Mouse (Mus musculus): Measurements from ENCODE around the gene Sema4b.

Gene Sema4b

DNA sequence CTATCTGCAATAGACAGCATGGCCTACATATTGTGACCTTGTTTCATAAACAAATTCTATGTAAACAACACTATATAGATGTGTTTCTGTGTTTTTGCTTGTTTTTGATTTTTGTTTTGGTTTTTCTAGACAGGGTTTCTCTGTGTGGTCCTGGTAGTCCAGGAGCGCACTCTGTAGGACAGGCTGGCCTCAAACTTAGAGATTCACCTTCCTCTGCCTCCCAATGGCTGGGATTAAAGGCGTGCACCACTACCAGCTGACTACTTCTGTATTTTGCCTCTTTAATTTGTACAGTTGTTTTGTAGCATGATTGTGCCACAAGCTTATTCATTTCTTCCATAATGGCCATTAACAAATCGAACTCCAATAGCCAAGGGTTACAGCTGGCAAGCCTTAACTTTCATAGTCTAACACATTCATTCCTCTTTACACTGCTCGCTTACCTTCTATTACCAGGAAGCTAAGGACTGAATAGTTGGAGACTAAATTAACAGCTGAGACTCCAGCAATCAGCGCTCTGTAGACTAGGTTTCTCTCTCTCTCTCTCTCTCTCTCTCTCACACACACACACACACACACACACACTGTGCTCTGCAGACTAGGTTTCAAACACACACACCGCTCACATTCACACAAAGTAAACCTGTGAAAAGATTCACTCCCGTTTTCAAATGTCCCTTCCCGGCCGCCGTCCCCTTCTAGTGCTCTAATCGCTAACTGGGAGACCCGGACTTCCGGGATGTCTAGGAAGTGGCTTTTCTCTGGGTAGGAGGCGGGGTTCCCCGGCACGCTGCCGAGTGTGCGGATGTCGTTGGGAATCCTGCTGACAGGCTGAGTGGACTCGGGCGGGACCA, 82.5 kb downstream of the Sema4b start, which contains the start of gene Vps33b:
Vps33b (plus strand) TSS at position 753 of the 854 bp plus-strand sequence.
- peak; percentile 90 for DNase-seq (ENCODE audit: low spot score)

DNA sequence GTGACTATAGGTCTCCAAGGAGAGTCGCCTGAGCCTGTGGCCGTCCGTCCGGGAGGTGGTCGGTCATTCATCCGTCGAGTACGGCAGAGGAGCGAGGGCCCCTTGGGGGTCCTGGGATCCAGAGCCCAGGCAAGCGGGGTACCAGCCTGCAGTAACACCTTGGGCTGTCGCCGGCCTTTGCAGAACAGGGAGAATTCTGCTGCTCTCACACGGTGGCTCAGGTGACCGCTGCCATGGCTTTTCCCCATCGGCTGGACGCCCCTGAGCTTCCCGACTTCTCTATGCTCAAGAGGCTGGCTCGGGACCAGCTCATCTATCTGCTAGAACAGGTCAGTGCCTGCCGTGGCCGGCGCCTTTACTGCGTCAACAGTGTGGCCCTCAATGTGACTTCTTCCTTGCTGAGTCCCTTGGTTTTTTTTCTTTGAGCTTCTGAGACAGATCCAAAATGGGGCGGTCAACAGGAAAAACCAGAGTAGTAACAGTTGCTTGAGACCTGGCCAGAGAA, 83.2 kb downstream of the Sema4b start:
- no peak for DNase-seq (ENCODE audit: low spot score)

DNA sequence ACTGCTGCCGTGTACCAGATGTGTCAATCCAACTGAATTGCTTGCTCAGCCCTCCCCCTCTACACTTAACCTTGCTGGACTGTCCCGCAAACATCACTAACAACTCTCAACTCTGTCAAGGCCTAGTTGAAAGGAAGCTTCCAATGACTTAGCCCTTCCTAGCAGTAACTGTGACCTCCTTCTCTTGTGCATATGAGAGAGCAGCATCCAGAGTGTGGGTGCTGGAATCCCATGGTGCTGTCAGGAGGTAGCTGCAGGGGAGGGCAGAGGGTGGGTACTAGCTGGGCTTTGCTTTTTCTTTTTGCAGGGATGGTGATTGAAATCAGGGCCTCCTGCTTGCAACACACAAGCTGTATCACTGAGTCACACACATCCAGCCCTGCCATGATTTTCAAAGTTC, 86.8 kb downstream of the Sema4b start:
- DNase-seq (ENCODE audit: low spot score) = no peak
